Mouse (Mus musculus): ENCODE data around the gene Glra1.
"Not testable (repeated sequence)": the region's sequence is repeated elsewhere in the genome, so short reads cannot be mapped to it uniquely, and the experiment has no call there.

DNA sequence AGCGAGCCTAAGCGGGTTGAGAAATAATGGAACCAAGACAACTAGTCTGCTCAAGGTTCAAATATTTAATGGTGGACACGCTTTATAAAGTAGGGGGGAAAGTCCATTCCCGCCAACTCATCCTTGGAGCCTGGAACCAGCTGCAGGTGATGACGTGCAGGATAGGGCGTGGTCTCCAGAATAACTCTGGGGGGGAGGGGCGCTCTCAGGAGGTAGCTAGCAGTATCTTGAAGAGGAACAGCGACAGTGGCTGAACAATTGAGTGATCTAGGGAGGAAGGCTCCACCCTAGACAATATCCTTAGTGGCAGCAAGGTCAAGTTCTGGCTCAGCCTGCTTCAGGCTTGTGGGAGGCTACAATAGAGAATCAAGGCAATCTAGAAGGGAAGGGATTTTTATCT is 6.6 kb upstream of the Glra1 start:
- TF ChIP-seq HCFC1 (IDR thresholded peaks at IDR 0.05; ENCODE audit: borderline replicate concordance, insufficient read depth, low read length); ZC3H11A (IDR thresholded peaks at IDR 0.05; ENCODE audit: borderline replicate concordance, low read depth, low read length); CHD2 (IDR thresholded peaks at IDR 0.05; ENCODE audit: low read depth, low read length): not testable (repeated sequence)
